28 mouse cellular contexts compared by ENCODE assay signal in genomic region chr1:153593678-153594077, GRCm38 (mm10). TPM values are rescaled to one million over a fixed set of nuclear protein-coding genes. Genes with fewer than 3 reads are reported as not detected.
DNase-seq lines count a peak whose midpoint lies in the region; ATAC-seq and TF ChIP-seq lines count a peak whose summit lies in the region.
"Had no signal": no experiment of that assay in that cellular context is flagged by ENCODE, and none has a peak within 500 bp of the region (broad histone marks: within the 10 kb centered on the region; RNA-seq: fewer than 3 reads in every experiment).

No protein-coding gene starts in this region.

- no peaks in the 10 kb centered on the region for H3K36me3 ChIP-seq in forebrain, embryonic 15.5 days
- H3K36me3 ChIP-seq in forebrain, embryonic 13.5 days (ENCODE audit: poor library complexity, severe bottlenecking) = no peaks in the 10 kb centered on the region
- H3K36me3 ChIP-seq in hindbrain, embryonic 15.5 days = no peaks in the 10 kb centered on the region
- no peaks in the 10 kb centered on the region for H3K36me3 ChIP-seq in hindbrain, embryonic 11.5 days (ENCODE audit: control insufficient read depth, insufficient read depth, low read length)
- no peaks in the 10 kb centered on the region for H3K36me3 ChIP-seq in midbrain, embryonic 14.5 days (ENCODE audit: control insufficient read depth, insufficient read depth, low read length)
- H3K36me3 ChIP-seq: embryonic facial prominence, embryonic 10.5 days; embryonic facial prominence, embryonic 15.5 days; liver, embryonic 12.5 days; neural tube, embryonic 15.5 days had no signal

- H3K9ac ChIP-seq in forebrain, embryonic 15.5 days (replicated peaks) = no peak overlapping the region
- H3K9ac ChIP-seq in forebrain, embryonic 13.5 days = no peak overlapping the region
- H3K9ac ChIP-seq in hindbrain, embryonic 15.5 days = no peak overlapping the region
- no peak overlapping the region for H3K9ac ChIP-seq in hindbrain, embryonic 11.5 days (ENCODE audit: low read depth, low read length)
- H3K9ac ChIP-seq in midbrain, embryonic 14.5 days (replicated peaks; ENCODE audit: low read length) = no peak overlapping the region
- H3K9ac ChIP-seq: embryonic facial prominence, embryonic 15.5 days; liver, embryonic 12.5 days; liver, postnatal 0 days; neural tube, embryonic 15.5 days had no signal

- 0 out of 2 replicates have a peak, but pooled peaks have one; percentile 38 for ATAC-seq in forebrain, embryonic 15.5 days (replicated peaks)
- ATAC-seq in forebrain, embryonic 13.5 days = no peak
- ATAC-seq in hindbrain, embryonic 15.5 days (ENCODE audit: low FRiP score, low read depth) = 0 out of 2 replicates have a peak, but pooled peaks have one; percentile 27
- no peak for ATAC-seq in hindbrain, embryonic 11.5 days (ENCODE audit: low FRiP score)
- ATAC-seq in midbrain, embryonic 14.5 days (ENCODE audit: low FRiP score, low TSS enrichment) = no peak
- ATAC-seq: intestine, postnatal 0 days; liver, embryonic 12.5 days; liver, postnatal 0 days; Patski had no signal

- 37% methylated on average over 2 of the region's 2 CpGs for WGBS in forebrain, embryonic 15.5 days
- 33% methylated on average over 2 of the region's 2 CpGs for WGBS in forebrain, embryonic 13.5 days
- 29% methylated on average over 2 of the region's 2 CpGs for WGBS in hindbrain, embryonic 15.5 days
- WGBS in hindbrain, embryonic 11.5 days = 40% methylated on average over 2 of the region's 2 CpGs
- WGBS in midbrain, embryonic 14.5 days = 10% methylated on average over 2 of the region's 2 CpGs

- TF ChIP-seq POLR2A in brain, embryonic 14.5 days (IDR thresholded peaks at IDR 0.05; ENCODE audit: borderline replicate concordance, extremely low read depth, insufficient read depth, insufficient read length, poor library complexity, severe bottlenecking) = no peak

- H3K9me3 ChIP-seq in forebrain, embryonic 15.5 days = no peaks in the 10 kb centered on the region
- H3K9me3 ChIP-seq in forebrain, embryonic 13.5 days (replicated peaks) = no peaks in the 10 kb centered on the region
- H3K9me3 ChIP-seq in hindbrain, embryonic 15.5 days = no peaks in the 10 kb centered on the region
- no peaks in the 10 kb centered on the region for H3K9me3 ChIP-seq in hindbrain, embryonic 11.5 days (ENCODE audit: control insufficient read depth, low read length)
- H3K9me3 ChIP-seq in midbrain, embryonic 14.5 days (ENCODE audit: control insufficient read depth, low read length) = no peaks in the 10 kb centered on the region
- H3K9me3 ChIP-seq: embryonic facial prominence, embryonic 10.5 days; embryonic facial prominence, embryonic 15.5 days; liver, embryonic 12.5 days; neural tube, embryonic 15.5 days had no signal

- no peaks in the 10 kb centered on the region for H3K27me3 ChIP-seq in forebrain, embryonic 15.5 days
- H3K27me3 ChIP-seq in forebrain, embryonic 13.5 days = no peaks in the 10 kb centered on the region
- H3K27me3 ChIP-seq in hindbrain, embryonic 15.5 days = no peaks in the 10 kb centered on the region
- no peaks in the 10 kb centered on the region for H3K27me3 ChIP-seq in hindbrain, embryonic 11.5 days (ENCODE audit: control insufficient read depth, insufficient read depth, low read length)
- no peaks in the 10 kb centered on the region for H3K27me3 ChIP-seq in midbrain, embryonic 14.5 days (ENCODE audit: control insufficient read depth, insufficient read depth, low read length)
- H3K27me3 ChIP-seq: embryonic facial prominence, embryonic 15.5 days; liver, embryonic 12.5 days; neural tube, embryonic 15.5 days; Patski had no signal

- DNase-seq in hindbrain, embryonic 11.5 days (ENCODE audit: low spot score) = no peak
- DNase-seq in brain, embryonic 14.5 days (ENCODE audit: low read depth) = peak; percentile 76
- DNase-seq in midbrain, embryonic 14.5 days = peak; percentile 52
- DNase-seq in lung, postnatal 36 days = no peak
- DNase-seq in frontal cortex, postnatal 10 days (ENCODE audit: low spot score in 2 of 2) = no peak
- DNase-seq: adrenal gland, postnatal 14 days; cerebellum, adult 11-12 months; cerebellum, adult 9-11 months; heart, postnatal 14 days; kidney, adult 9 months; kidney, postnatal 10 days; layer of hippocampus, postnatal 36 days; left cerebral cortex, postnatal 4 days; liver, postnatal 0 days; right cerebral cortex, adult 18-20 months; thymus, adult 18-20 months; thymus, postnatal 25 days had no signal

- TF ChIP-seq CTCF in brain, embryonic 14.5 days (IDR thresholded peaks at IDR 0.05; ENCODE audit: borderline replicate concordance, extremely low read depth, insufficient read depth, insufficient read length) = no peak

- peaks cover 4% of the 10 kb centered on the region; the same call in 1 of the 2 replicates for H3K4me1 ChIP-seq in forebrain, embryonic 15.5 days
- H3K4me1 ChIP-seq in forebrain, embryonic 13.5 days = peaks cover 4% of the 10 kb centered on the region; the same call in 1 of the 2 replicates
- peaks cover 6% of the 10 kb centered on the region for H3K4me1 ChIP-seq in hindbrain, embryonic 15.5 days (replicated peaks)
- H3K4me1 ChIP-seq in hindbrain, embryonic 11.5 days (replicated peaks; ENCODE audit: control insufficient read depth, insufficient read depth, low read length) = no peaks in the 10 kb centered on the region
- peaks cover 5% of the 10 kb centered on the region; the same call in 1 of the 2 replicates for H3K4me1 ChIP-seq in midbrain, embryonic 14.5 days (ENCODE audit: control insufficient read depth, insufficient read depth, low read length)
- H3K4me1 ChIP-seq: embryonic facial prominence, embryonic 15.5 days; liver, embryonic 12.5 days had no signal

- no peak overlapping the region for H3K27ac ChIP-seq in forebrain, embryonic 15.5 days (replicated peaks)
- H3K27ac ChIP-seq in forebrain, embryonic 13.5 days = no peak overlapping the region
- no peak overlapping the region for H3K27ac ChIP-seq in hindbrain, embryonic 15.5 days (replicated peaks)
- H3K27ac ChIP-seq in hindbrain, embryonic 11.5 days (ENCODE audit: low read depth, low read length) = no peak overlapping the region
- H3K27ac ChIP-seq in midbrain, embryonic 14.5 days (replicated peaks; ENCODE audit: low read depth, low read length) = no peak overlapping the region
- H3K27ac ChIP-seq: embryonic facial prominence, embryonic 10.5 days; embryonic facial prominence, embryonic 15.5 days; liver, embryonic 12.5 days; macrophage; neural tube, embryonic 15.5 days; stomach, postnatal 0 days had no signal

- H3K4me3 ChIP-seq in forebrain, embryonic 15.5 days = no peak overlapping the region
- no peak overlapping the region for H3K4me3 ChIP-seq in forebrain, embryonic 13.5 days
- no peak overlapping the region for H3K4me3 ChIP-seq in hindbrain, embryonic 15.5 days
- no peak overlapping the region for H3K4me3 ChIP-seq in hindbrain, embryonic 11.5 days (ENCODE audit: low read depth, low read length)
- no peak overlapping the region for H3K4me3 ChIP-seq in midbrain, embryonic 14.5 days (replicated peaks; ENCODE audit: low read depth, low read length)
- H3K4me3 ChIP-seq: embryonic facial prominence, embryonic 10.5 days; embryonic facial prominence, embryonic 15.5 days; liver, embryonic 12.5 days; neural tube, embryonic 15.5 days had no signal

- H3K4me2 ChIP-seq in forebrain, embryonic 15.5 days (replicated peaks) = no peak overlapping the region
- H3K4me2 ChIP-seq in forebrain, embryonic 13.5 days = no peak overlapping the region
- H3K4me2 ChIP-seq in hindbrain, embryonic 15.5 days = no peak overlapping the region
- H3K4me2 ChIP-seq in hindbrain, embryonic 11.5 days (replicated peaks; ENCODE audit: low read depth, low read length) = no peak overlapping the region
- no peak overlapping the region for H3K4me2 ChIP-seq in midbrain, embryonic 14.5 days (ENCODE audit: low read length)
- H3K4me2 ChIP-seq: embryonic facial prominence, embryonic 15.5 days; liver, embryonic 12.5 days; neural tube, embryonic 15.5 days had no signal

RNA-seq across cellular contexts. Expression of gene Npl, which starts 43.8 kb away (rescaled TPM):
- polyA plus RNA-seq in forebrain, embryonic 15.5 days (2015; fragmentation: Nextera tagmentation; extraction: Ambion mirVana) = 7.2 and 8.2 TPM in 2 replicates
- polyA plus RNA-seq in forebrain, embryonic 13.5 days (2015; fragmentation: Nextera tagmentation; extraction: Ambion mirVana) = 6.6 and 7.8 TPM in 2 replicates
- 12.1 and 14.7 TPM in 2 replicates for polyA plus RNA-seq in hindbrain, embryonic 15.5 days (2015; fragmentation: Nextera tagmentation; extraction: Ambion mirVana)
- 15.5 and 16.2 TPM in 2 replicates for polyA plus RNA-seq in hindbrain, embryonic 11.5 days (2014; fragmentation: Nextera tagmentation; extraction: Ambion mirVana)
- 4.9 and 6.6 TPM in 2 replicates for polyA plus RNA-seq in brain, embryonic 14.5 days (2012; rRNA removed)
- 12.4 and 13.4 TPM in 2 replicates for polyA plus RNA-seq in midbrain, embryonic 14.5 days (2014; fragmentation: Nextera tagmentation; extraction: Ambion mirVana)

RNA-seq across cellular contexts. Expression of gene Rgs8, which starts 59.1 kb away (rescaled TPM):
- polyA plus RNA-seq in forebrain, embryonic 15.5 days (2015; fragmentation: Nextera tagmentation; extraction: Ambion mirVana) = 19.2 and 19.7 TPM in 2 replicates
- polyA plus RNA-seq in forebrain, embryonic 13.5 days (2015; fragmentation: Nextera tagmentation; extraction: Ambion mirVana) = 14.6 and 17.7 TPM in 2 replicates
- polyA plus RNA-seq in hindbrain, embryonic 15.5 days (2015; fragmentation: Nextera tagmentation; extraction: Ambion mirVana) = 21.2 and 21.6 TPM in 2 replicates
- 5.8 and 7.9 TPM in 2 replicates for polyA plus RNA-seq in hindbrain, embryonic 11.5 days (2014; fragmentation: Nextera tagmentation; extraction: Ambion mirVana)
- 31.1 and 46.2 TPM in 2 replicates for polyA plus RNA-seq in brain, embryonic 14.5 days (2012; rRNA removed)
- 30.4 and 31.6 TPM in 2 replicates for polyA plus RNA-seq in midbrain, embryonic 14.5 days (2014; fragmentation: Nextera tagmentation; extraction: Ambion mirVana)
- polyA plus RNA-seq: liver, postnatal 0 days; macrophage had no signal

Comparison
In these comparisons a context has a peak if more than half of its experiments do, and no peak if none do; other contexts are left out.
1. ATAC-seq: peak in forebrain, embryonic 15.5 days (single experiment) and hindbrain, embryonic 15.5 days (single experiment); none in forebrain, embryonic 13.5 days (single experiment), hindbrain, embryonic 11.5 days (single experiment) and midbrain, embryonic 14.5 days (single experiment).
2. DNase-seq: peak in brain, embryonic 14.5 days (single experiment) and midbrain, embryonic 14.5 days (single experiment); none in hindbrain, embryonic 11.5 days (single experiment), lung, postnatal 36 days (single experiment) and frontal cortex, postnatal 10 days (0 of 2).